Mouse (Mus musculus) lung, postnatal 25 days (tissue): ENCODE results near the gene Brms1.

Experiments used
- DNase-seq: peaks from one replicate; pipeline ENCODE4 v3.0.0; 2022; ENCODE audit warnings: low spot score

Gene Brms1

GRCm38 (mm10) chr19:5039301-5040114, 1.6 kb upstream of the Brms1 start:
- DNase-seq, result no peak

- DNase-seq, result no peak
These were observed 434 bp downstream of the Brms1 start for GRCm38 (mm10) chr19:5041588-5041987.

GRCm38 (mm10) chr19:5045531-5045930, 4.4 kb downstream of the Brms1 start:
- DNase-seq, result no peak

- DNase-seq, result no peak
These were observed 7.2 kb downstream of the Brms1 start for GRCm38 (mm10) chr19:5048138-5049056.

- no peak for DNase-seq
These were observed 8.2 kb downstream of the Brms1 start for GRCm38 (mm10) chr19:5049325-5049724.

- peak; percentile 55 for DNase-seq
These were observed 9.1 kb downstream of the Brms1 start, which contains the start of gene Rin1 for GRCm38 (mm10) chr19:5050047-5050905. Rin1 (plus strand) TSS chr19:5050481.

- no peak for DNase-seq
These were observed 9.9 kb downstream of the Brms1 start for GRCm38 (mm10) chr19:5051031-5051430.

GRCm38 (mm10) chr19:5051515-5051914, 10.4 kb downstream of the Brms1 start:
- no peak for DNase-seq

- no peak for DNase-seq
These were observed 11.1 kb downstream of the Brms1 start for GRCm38 (mm10) chr19:5052166-5052822.

- DNase-seq, result no peak
These were observed 11.7 kb downstream of the Brms1 start for GRCm38 (mm10) chr19:5052853-5053252.

- DNase-seq, result peak; percentile 41
These were observed 12.8 kb downstream of the Brms1 start for GRCm38 (mm10) chr19:5053909-5054308.

- DNase-seq, result no peak
These were observed 15.1 kb downstream of the Brms1 start for GRCm38 (mm10) chr19:5056251-5056650.

GRCm38 (mm10) chr19:5057876-5058775, 17.0 kb downstream of the Brms1 start:
- DNase-seq, result peak; percentile 62

- no peak for DNase-seq
These were observed 17.9 kb downstream of the Brms1 start for GRCm38 (mm10) chr19:5058801-5059771.

- no peak for DNase-seq
These were observed 19.5 kb downstream of the Brms1 start for GRCm38 (mm10) chr19:5060365-5061330.

GRCm38 (mm10) chr19:5062041-5062440, 20.9 kb downstream of the Brms1 start:
- no peak for DNase-seq

GRCm38 (mm10) chr19:5062446-5062845, 21.3 kb downstream of the Brms1 start:
- DNase-seq, result no peak

- no peak for DNase-seq
These were observed 23.9 kb downstream of the Brms1 start for GRCm38 (mm10) chr19:5065104-5065503.
